Mouse (Mus musculus) heart, embryonic 11.5 days (tissue): ENCODE results near the gene Gng2. TPM values are rescaled to one million over a fixed set of nuclear protein-coding genes. Genes with fewer than 3 reads are reported as not detected.

ENCODE experiments used
- ATAC-seq: fragments of 200-750 bp; cut with Nextera tagmentation; replicated peaks from 2 replicates; pipeline ENCODE4 v1.8.0; 2017; ENCODE audit warnings: moderate library complexity; ENCODE audit not compliant: insufficient number of reproducible peaks, low FRiP score, low TSS enrichment
- H3K27ac ChIP-seq: fragments of 300-500 bp; sonication (generic); 2 replicates; pipeline ENCODE4 v1.5.1; 2014; ENCODE audit warnings: mild to moderate bottlenecking, low read depth, low read length
- H3K27me3 ChIP-seq: fragments of 300-500 bp; sonication (generic); 2 replicates; pipeline ENCODE4 v1.6.1; 2014; ENCODE audit warnings: mild to moderate bottlenecking, low read length, mixed read lengths; ENCODE audit not compliant: control insufficient read depth, insufficient read depth
- H3K36me3 ChIP-seq: fragments of 300-500 bp; sonication (generic); 2 replicates; pipeline ENCODE4 v1.6.1; 2014; ENCODE audit warnings: mild to moderate bottlenecking, low read length, moderate library complexity, mixed read lengths; ENCODE audit not compliant: control insufficient read depth, insufficient read depth
- H3K4me1 ChIP-seq: fragments of 300-500 bp; sonication (generic); 2 replicates; pipeline ENCODE4 v1.6.1; 2014; ENCODE audit warnings: low read length; ENCODE audit not compliant: control insufficient read depth, insufficient read depth
- H3K4me2 ChIP-seq: fragments of 300-500 bp; sonication (generic); 2 replicates; pipeline ENCODE4 v1.6.1; 2014; ENCODE audit warnings: mild to moderate bottlenecking, moderate library complexity
- H3K4me3 ChIP-seq: fragments of 300-500 bp; sonication (generic); 2 replicates; pipeline ENCODE4 v1.5.1; 2014; ENCODE audit warnings: low read depth, low read length
- H3K9ac ChIP-seq: fragments of 300-500 bp; sonication (generic); 2 replicates; pipeline ENCODE4 v1.6.1; 2014; ENCODE audit warnings: mild to moderate bottlenecking, low read depth, low read length, moderate library complexity
- H3K9me3 ChIP-seq: fragments of 300-500 bp; sonication (generic); replicated peaks from 2 replicates; pipeline ENCODE4 v1.6.1; 2016; ENCODE audit warnings: low read length; ENCODE audit not compliant: control insufficient read depth
- WGBS: fragments of 180-500 bp; shearing (Covaris S2); extraction: QIAGEN DNeasy Blood & Tissue Kit; methylation state at CpG from one replicate; pipeline ENCODE4 v1.1.7; 2014; ENCODE audit not compliant: insufficient replicate concordance; 5-methylcytosine and 5-hydroxymethylcytosine counted together
- polyA plus RNA-seq: library from polyadenylated mRNA; unstranded; fragments of >200 nt; fragmentation: Nextera tagmentation; extraction: Ambion mirVana; gene quantifications from 2 replicates; pipeline ENCODE4 v1.2.1, GENCODE M21; 2014

Gng2 gene
- polyA plus RNA-seq, 1 experiment from 2014 or later, result 42.4 TPM

GRCm38 (mm10) chr14:19959860-19960259 is 17.6 kb downstream of the Gng2 start:
- no peak for ATAC-seq
- Histone ChIP-seq H3K4me3 (no peak overlapping the region), H3K9ac (no peak overlapping the region), H3K9me3 (no peaks in the 10 kb centered on the region), H3K4me2 (no peak overlapping the region), H3K27me3 (no peaks in the 10 kb centered on the region), H3K27ac (no peak overlapping the region), H3K36me3 (no peaks in the 10 kb centered on the region; the same call in 1 of the 2 replicates), H3K4me1 (no peaks in the 10 kb centered on the region)
- WGBS, result 59% methylated on average over 9 of the region's 9 CpGs

DNA sequence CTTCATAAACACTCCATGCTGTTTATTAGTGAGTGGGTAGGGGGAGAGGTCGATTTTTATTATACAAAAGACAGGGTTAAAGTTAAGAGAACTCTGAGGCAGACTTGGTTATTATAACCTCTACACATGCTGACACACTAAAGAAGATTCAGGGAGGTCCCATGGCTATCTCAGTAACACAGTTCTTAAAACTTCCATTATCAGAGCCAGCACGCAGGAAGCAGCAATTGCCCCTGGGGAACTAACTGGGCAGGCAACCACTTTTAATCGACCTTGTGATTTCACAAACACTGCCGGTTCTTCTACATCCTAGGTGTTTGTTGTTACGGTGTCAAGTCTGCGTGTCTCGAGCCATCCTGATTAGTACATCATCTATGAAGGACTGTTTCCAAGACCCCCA is 22.4 kb downstream of the Gng2 start:
- ATAC-seq, result no peak
- 70% methylated on average over 7 of the region's 7 CpGs for WGBS
- Histone ChIP-seq H3K27ac (no peak overlapping the region), H3K4me1 (peaks cover 2% of the 10 kb centered on the region; the same call in 1 of the 2 replicates), H3K4me3 (no peak overlapping the region), H3K27me3 (no peaks in the 10 kb centered on the region), H3K9ac (no peak overlapping the region), H3K36me3 (no peaks in the 10 kb centered on the region; the same call in 1 of the 2 replicates), H3K9me3 (no peaks in the 10 kb centered on the region), H3K4me2 (no peak overlapping the region)

DNA sequence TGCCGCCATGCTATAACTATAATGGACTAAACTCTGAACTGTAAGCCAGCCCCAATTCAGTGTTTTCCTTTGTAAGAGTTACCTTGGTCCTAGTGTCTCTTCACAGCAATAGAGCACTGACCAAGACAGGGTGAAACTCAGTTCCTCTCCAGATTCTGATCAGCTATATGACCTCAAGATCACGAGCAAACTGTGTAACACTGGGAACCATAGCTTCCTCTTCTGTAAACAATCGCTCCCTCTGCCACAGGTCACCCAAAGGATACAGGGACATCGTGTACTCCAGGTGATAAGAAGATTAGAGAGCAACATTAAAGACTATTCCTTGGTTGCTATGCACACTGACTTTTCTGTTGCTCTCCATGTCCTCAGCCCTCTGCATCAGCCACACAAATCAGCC is 26.6 kb downstream of the Gng2 start:
- Histone ChIP-seq H3K36me3 (no peaks in the 10 kb centered on the region), H3K4me3 (no peak overlapping the region), H3K27ac (no peak overlapping the region), H3K9ac (no peak overlapping the region), H3K9me3 (no peaks in the 10 kb centered on the region), H3K4me1 (peaks cover 3% of the 10 kb centered on the region; the same call in 1 of the 2 replicates), H3K27me3 (no peaks in the 10 kb centered on the region), H3K4me2 (no peak overlapping the region)
- no peak for ATAC-seq
- WGBS, result 73% methylated on average over 4 of the region's 4 CpGs

DNA sequence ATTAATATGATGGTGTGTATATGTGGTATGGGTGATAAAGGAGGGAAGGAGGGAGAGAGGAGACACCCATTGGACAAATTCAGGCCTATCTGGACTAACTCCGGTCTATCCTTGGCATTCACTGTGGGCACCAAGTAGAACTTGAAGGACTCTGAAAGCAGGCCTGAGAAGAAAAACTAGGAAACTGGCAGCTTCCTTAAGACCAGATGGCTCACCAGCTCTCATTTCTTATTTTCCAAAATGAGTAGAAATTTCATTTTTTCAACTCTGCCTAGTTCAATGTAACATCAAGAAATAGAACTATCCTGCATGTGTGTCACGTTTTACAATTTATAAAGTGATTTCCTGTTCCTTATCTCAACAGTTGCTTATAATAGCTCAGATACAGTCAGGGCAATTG is 28.0 kb downstream of the Gng2 start:
- Histone ChIP-seq H3K27me3 (no peaks in the 10 kb centered on the region), H3K9me3 (no peaks in the 10 kb centered on the region), H3K4me2 (no peak overlapping the region), H3K27ac (no peak overlapping the region), H3K4me1 (peaks cover 3% of the 10 kb centered on the region; the same call in 1 of the 2 replicates), H3K36me3 (no peaks in the 10 kb centered on the region), H3K4me3 (no peak overlapping the region), H3K9ac (no peak overlapping the region)
- ATAC-seq, result no peak
- 67% methylated on average over 2 of the region's 2 CpGs for WGBS

DNA sequence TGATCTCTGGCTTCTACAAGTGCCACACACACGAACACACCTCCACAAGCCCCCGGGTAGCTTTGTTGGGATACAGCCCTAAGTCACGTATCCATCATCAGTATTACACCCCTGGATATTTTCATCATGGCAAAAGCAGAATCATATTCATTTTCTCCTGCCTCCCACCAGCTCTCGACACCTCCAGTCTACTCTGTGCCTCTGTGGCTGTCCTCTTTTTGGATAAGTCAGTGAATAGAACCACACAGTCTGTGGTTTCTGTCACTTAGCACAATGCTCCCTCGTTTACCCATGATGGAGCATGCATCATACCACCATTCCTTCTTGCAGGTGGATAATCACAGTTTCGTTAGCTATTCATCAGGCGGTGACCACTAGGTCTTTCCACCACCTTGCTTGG is 31.2 kb downstream of the Gng2 start:
- no peak overlapping the region for H3K27ac ChIP-seq
- no peak overlapping the region for H3K4me3 ChIP-seq
- no peaks in the 10 kb centered on the region for H3K27me3 ChIP-seq
- no peaks in the 10 kb centered on the region for H3K9me3 ChIP-seq
- H3K4me2 ChIP-seq, result no peak overlapping the region
- H3K4me1 ChIP-seq, result peaks cover 16% of the 10 kb centered on the region
- WGBS, result 85% methylated on average over 7 of the region's 7 CpGs
- H3K9ac ChIP-seq, result no peak overlapping the region
- no peaks in the 10 kb centered on the region for H3K36me3 ChIP-seq
- ATAC-seq, result no peak

- Histone ChIP-seq H3K27ac (0 out of 2 replicates have a peak overlapping the region, but pooled peaks have one; percentile 6), H3K4me3 (no peak overlapping the region), H3K4me2 (no peak overlapping the region), H3K9ac (no peak overlapping the region), H3K4me1 (peaks cover 13% of the 10 kb centered on the region), H3K9me3 (no peaks in the 10 kb centered on the region), H3K36me3 (no peaks in the 10 kb centered on the region), H3K27me3 (no peaks in the 10 kb centered on the region)
- WGBS, result 47% methylated on average over 3 of the region's 3 CpGs
- no peak for ATAC-seq
These were observed 34.7 kb downstream of the Gng2 start for GRCm38 (mm10) chr14:19942732-19943131.

GRCm38 (mm10) chr14:19942329-19942728 is 35.1 kb downstream of the Gng2 start:
- Histone ChIP-seq H3K27me3 (no peaks in the 10 kb centered on the region), H3K27ac (no peak overlapping the region), H3K36me3 (no peaks in the 10 kb centered on the region), H3K4me2 (0 out of 2 replicates have a peak overlapping the region, but pooled peaks have one; percentile 34), H3K9ac (no peak overlapping the region), H3K9me3 (no peaks in the 10 kb centered on the region), H3K4me1 (peaks cover 13% of the 10 kb centered on the region), H3K4me3 (no peak overlapping the region)
- 12% methylated on average over 4 of the region's 4 CpGs for WGBS
- 0 out of 2 replicates have a peak, but pooled peaks have one; percentile 26 for ATAC-seq

DNA sequence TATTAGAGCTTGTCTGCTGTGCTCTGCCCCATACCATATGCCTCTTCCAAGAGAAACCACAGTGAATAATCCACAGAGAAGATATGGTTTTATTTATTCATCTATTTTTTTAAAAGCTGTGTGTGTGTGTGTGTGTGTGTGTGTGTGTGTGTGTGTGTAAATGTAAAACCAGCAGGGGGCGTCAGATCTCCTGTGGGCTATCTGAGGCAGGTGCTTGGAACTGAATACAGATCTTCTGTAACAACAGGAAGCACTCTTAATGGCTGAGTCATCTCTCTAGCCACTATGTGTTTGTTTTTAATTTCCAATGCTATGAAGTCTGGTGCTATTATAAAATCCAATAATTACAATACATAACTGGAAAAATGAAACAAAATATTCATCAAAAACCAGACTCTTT is 37.4 kb downstream of the Gng2 start:
- Histone ChIP-seq H3K9me3 (no peaks in the 10 kb centered on the region), H3K27ac (no peak overlapping the region), H3K36me3 (no peaks in the 10 kb centered on the region), H3K27me3 (no peaks in the 10 kb centered on the region), H3K4me1 (peaks cover 13% of the 10 kb centered on the region), H3K4me3 (no peak overlapping the region), H3K4me2 (no peak overlapping the region), H3K9ac (no peak overlapping the region)
- ATAC-seq, result no peak
- WGBS, result 69% methylated on average over 1 of the region's 1 CpGs

- no peak for ATAC-seq
- no peak overlapping the region for H3K9ac ChIP-seq
- no peaks in the 10 kb centered on the region for H3K9me3 ChIP-seq
- H3K27ac ChIP-seq, result no peak overlapping the region
- H3K4me2 ChIP-seq, result no peak overlapping the region
- no peaks in the 10 kb centered on the region for H3K27me3 ChIP-seq
- no peak overlapping the region for H3K4me3 ChIP-seq
- 85% methylated on average over 5 of the region's 5 CpGs for WGBS
- H3K36me3 ChIP-seq, result no peaks in the 10 kb centered on the region
- H3K4me1 ChIP-seq, result peaks cover 16% of the 10 kb centered on the region
These were observed 38.9 kb downstream of the Gng2 start for GRCm38 (mm10) chr14:19938545-19938944.
